Mouse (Mus musculus) kidney, adult 2 months (tissue): ENCODE results near the gene Olfr145. TPM values are rescaled to one million over a fixed set of nuclear protein-coding genes. Genes with fewer than 3 reads are reported as not detected.
A peak's percentile ranks its signal among the peaks of the same experiment; 100 is the strongest.

Experiments used
- DNase-seq: peaks from one replicate; pipeline ENCODE4 v3.0.0; 2021
- H3K27ac ChIP-seq: fragments of 200-500 bp; 2 replicates; pipeline ENCODE4 v1.5.1; 2012; ENCODE audit warnings: low read depth, low read length, control low read depth, inconsistent platforms; ENCODE audit not compliant: insufficient read depth
- H3K27me3 ChIP-seq: fragments of 200-500 bp; replicated peaks from 2 replicates; pipeline ENCODE4 v1.6.1; 2012; ENCODE audit warnings: mild to moderate bottlenecking, moderate library complexity, low read length, inconsistent platforms; ENCODE audit not compliant: control insufficient read depth, insufficient read depth
- H3K36me3 ChIP-seq: fragments of 200-500 bp; 2 replicates; pipeline ENCODE4 v1.6.1; 2012; ENCODE audit warnings: mild to moderate bottlenecking, moderate library complexity, low read length, inconsistent platforms; ENCODE audit not compliant: control insufficient read depth, insufficient read depth
- H3K4me1 ChIP-seq: fragments of 200-500 bp; 2 replicates; pipeline ENCODE4 v1.6.1; 2011; ENCODE audit warnings: low read length; ENCODE audit not compliant: control insufficient read depth, insufficient read depth
- H3K4me3 ChIP-seq: fragments of 200-500 bp; 2 replicates; pipeline ENCODE4 v1.5.1; 2011; ENCODE audit warnings: mild to moderate bottlenecking, low read depth, low read length, control low read depth; ENCODE audit not compliant: insufficient read depth
- CTCF ChIP-seq: fragments of 200-500 bp; conservative IDR thresholded peaks from 2 replicates; pipeline ENCODE4 v1.5.1; 2011; ENCODE audit warnings: low read depth, mild to moderate bottlenecking, control low read depth, low read length, moderate library complexity, mixed read lengths; ENCODE audit not compliant: insufficient read depth, insufficient read length
- POLR2A ChIP-seq: fragments of 200-500 bp; IDR thresholded peaks from one replicate; pipeline ENCODE4 v1.6.1; 2011; ENCODE audit warnings: low read depth, low read length, control low read depth
- WGBS: fragments of 180-500 bp; shearing (Covaris S2); methylation state at CpG from one replicate; pipeline ENCODE4 v1.1.7; 2018; 5-methylcytosine and 5-hydroxymethylcytosine counted together
- polyA plus RNA-seq: library from polyadenylated mRNA; depleted of rRNA; stranded (reverse); fragments of >200 nt; gene quantifications from 2 replicates; pipeline ENCODE4 v1.2.3, GENCODE M21; 2012

Olfr145 gene
- polyA plus RNA-seq, 1 experiment, result not detected

DNA sequence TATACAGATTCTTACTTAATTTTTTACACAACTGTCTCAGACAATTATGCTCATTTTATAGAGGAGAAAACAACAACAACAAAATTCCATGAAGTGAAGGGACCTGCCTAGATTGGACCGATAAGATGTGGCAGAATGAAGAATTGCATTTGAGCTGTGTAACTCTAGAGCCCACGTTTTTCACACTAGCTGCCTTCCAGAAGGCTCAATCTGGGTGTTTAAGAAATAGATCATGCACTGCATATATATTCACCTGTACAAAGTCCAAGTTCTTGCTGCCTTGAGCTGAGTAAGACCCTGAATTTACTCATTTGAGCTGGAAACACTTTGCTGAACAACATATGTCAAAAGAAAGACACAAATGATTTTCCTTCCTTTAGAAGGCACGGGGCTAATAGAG lies 9.0 kb downstream of the Olfr145 start:
- H3K27ac ChIP-seq, result no peak overlapping the region
- no peak overlapping the region for H3K4me3 ChIP-seq
- no peaks in the 10 kb centered on the region for H3K4me1 ChIP-seq
- TF ChIP-seq CTCF (no peak), POLR2A (no peak)
- H3K36me3 ChIP-seq, result no peaks in the 10 kb centered on the region
- 55% methylated on average over 3 of the region's 3 CpGs for WGBS
- no peaks in the 10 kb centered on the region for H3K27me3 ChIP-seq
- no peak for DNase-seq

DNA sequence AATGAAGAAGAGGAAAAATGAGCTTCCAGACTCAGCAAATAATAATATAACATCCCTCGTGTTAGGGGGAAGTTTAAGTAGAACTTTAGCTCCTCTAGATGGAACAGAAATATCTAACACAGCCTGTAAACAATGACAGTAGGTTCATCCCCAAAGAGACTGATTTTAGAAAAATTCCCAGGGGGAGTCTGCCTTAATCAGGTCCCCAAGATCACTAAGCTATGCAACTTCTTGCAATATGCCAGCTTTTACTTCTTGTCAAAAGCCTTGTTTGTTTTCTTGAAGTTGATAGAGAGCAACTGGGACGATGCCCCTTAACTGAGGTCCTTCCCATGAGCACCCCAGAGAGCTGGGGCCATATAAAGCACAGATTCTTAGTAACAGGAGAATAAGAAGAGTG lies 21.0 kb downstream of the Olfr145 start, which contains the start of gene Olfr878:
TSS of gene Olfr878 (plus strand) at position 301 of the 400 bp plus-strand sequence.
- no peak for DNase-seq
- Histone ChIP-seq H3K4me3 (no peak within 1 kb of the TSS), H3K36me3 (no peaks in the 10 kb centered on the region), H3K4me1 (no peaks in the 10 kb centered on the region), H3K27ac (no peak within 1 kb of the TSS), H3K27me3 (no peaks in the 10 kb centered on the region)
- WGBS, result 78% methylated on average over 2 of the region's 2 CpGs
- TF ChIP-seq CTCF, result no peak
- no peak for TF ChIP-seq POLR2A

DNA sequence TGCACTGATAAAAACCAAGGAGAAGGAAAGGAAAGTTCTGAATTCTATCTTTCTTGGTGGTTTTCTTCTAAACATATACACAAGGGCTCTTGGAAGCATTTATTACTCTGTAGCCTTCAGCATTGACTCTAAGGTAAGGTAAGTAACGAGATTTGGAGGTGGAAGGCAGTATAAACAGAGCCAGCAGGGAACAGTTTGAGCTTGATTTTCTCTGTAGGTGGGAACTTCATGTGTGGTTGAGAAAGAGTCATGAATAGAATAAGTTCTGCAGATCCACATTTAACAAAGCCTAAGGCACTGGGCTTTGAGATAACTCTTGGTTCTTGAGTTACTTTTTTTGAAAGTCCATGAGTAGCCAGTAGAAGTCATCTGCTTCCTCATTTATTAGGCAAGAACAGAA lies 21.5 kb downstream of the Olfr145 start:
- Histone ChIP-seq H3K27me3 (no peaks in the 10 kb centered on the region), H3K27ac (no peak overlapping the region), H3K4me3 (no peak overlapping the region), H3K4me1 (no peaks in the 10 kb centered on the region), H3K36me3 (no peaks in the 10 kb centered on the region)
- WGBS, result 43% methylated on average over 1 of the region's 1 CpGs
- TF ChIP-seq POLR2A (no peak), CTCF (no peak)
- no peak for DNase-seq

DNA sequence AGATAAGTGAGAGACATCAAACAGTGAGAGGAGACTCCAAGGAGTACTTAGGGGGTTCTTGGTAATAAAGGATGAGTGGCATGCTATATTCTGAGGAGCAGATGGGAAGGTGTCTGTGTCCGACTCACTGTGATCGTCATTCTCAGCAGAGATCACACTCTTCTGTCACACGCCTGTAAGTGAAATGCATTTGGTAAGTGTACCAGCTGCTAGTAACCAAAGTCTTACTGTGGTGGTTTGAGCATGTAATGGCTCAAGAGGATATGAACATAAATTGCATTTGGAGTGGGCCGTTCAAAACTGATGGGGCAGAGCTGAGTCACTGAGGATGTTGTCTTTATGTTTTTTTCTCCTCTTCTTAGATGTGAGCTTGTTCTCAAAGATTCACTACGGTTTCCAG lies 27.7 kb downstream of the Olfr145 start:
- DNase-seq, result no peak
- no peaks in the 10 kb centered on the region for H3K27me3 ChIP-seq
- H3K36me3 ChIP-seq, result no peaks in the 10 kb centered on the region
- H3K27ac ChIP-seq, result no peak overlapping the region
- WGBS, result 62% methylated on average over 5 of the region's 5 CpGs
- TF ChIP-seq POLR2A, result no peak
- TF ChIP-seq CTCF, result no peak
- H3K4me1 ChIP-seq, result no peaks in the 10 kb centered on the region
- H3K4me3 ChIP-seq, result no peak overlapping the region

DNA sequence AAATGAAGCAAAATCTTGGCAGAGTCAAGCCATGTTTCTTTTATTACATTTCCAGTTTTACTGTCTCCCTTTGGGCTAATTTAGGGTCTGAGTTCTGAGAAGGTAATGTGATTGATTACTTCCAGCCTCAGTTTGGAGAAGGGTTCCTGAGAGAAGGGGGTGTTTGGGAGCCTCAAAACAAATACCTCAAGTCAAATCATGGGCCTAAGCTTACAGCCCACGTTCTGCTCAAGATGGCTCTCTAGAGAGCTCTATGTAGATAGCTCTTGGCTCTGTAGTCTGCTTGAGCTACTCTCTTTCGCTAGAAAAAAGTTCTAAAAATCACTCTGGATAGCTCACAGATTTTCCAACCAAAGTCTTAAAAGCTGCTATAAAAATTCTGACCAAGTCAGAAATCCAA lies 28.9 kb downstream of the Olfr145 start:
- no peaks in the 10 kb centered on the region for H3K4me1 ChIP-seq
- no peak for TF ChIP-seq CTCF
- TF ChIP-seq POLR2A, result no peak
- no peaks in the 10 kb centered on the region for H3K36me3 ChIP-seq
- H3K27ac ChIP-seq, result no peak overlapping the region
- 50% methylated on average over 2 of the region's 2 CpGs for WGBS
- no peak for DNase-seq
- no peaks in the 10 kb centered on the region for H3K27me3 ChIP-seq
- no peak overlapping the region for H3K4me3 ChIP-seq

DNA sequence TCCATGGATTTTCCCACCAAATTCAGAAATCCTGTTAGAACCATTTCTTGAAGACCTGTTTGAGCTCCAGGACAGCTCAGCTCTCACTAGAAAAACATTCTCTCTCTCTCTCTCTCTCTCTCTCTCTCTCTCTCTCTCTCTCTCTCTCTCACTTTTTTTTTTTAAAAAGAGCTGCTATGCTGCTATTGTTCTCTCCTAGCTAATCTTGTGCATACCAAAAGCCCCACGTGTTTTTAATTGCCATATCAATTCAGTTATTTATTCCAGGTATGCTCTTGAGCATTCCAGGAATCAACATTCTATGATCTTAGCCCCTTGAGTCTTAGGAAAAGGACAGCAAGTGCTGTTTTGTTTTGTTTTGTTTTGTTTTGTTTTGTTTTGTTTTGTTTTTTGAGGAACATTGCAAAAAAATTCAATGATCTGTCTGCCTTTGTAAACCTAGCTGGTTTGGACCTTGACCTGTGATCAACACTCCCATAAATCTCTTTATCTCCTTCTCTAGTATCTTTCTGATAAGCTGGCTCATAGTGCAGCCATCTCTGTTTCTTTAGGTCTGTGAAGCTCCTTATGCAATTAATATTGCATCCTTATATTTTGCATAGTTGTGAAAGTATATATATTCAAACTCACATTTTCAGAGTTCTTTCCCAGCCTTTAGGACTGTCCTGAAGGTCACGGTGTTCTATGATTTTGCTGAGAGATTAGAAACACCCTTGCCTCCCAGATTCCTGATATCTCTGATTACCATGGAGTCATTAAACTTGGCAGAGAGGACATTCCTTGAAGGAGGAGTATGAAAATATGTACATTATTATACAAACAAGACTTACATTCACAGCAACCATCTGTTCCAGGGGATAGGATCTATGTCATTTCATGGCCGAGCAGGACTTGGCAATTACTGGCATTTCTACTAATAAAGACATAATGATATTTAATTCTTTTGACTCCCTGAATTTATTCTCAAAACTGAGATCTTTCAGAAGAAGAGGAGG lies 29.8 kb downstream of the Olfr145 start:
- no peaks in the 10 kb centered on the region for H3K4me1 ChIP-seq
- H3K4me3 ChIP-seq, result no peak overlapping the region
- H3K27me3 ChIP-seq, result no peaks in the 10 kb centered on the region
- H3K27ac ChIP-seq, result no peak overlapping the region
- DNase-seq, result no peak
- TF ChIP-seq CTCF, result no peak
- 60% methylated on average over 3 of the region's 3 CpGs for WGBS
- no peaks in the 10 kb centered on the region for H3K36me3 ChIP-seq

DNA sequence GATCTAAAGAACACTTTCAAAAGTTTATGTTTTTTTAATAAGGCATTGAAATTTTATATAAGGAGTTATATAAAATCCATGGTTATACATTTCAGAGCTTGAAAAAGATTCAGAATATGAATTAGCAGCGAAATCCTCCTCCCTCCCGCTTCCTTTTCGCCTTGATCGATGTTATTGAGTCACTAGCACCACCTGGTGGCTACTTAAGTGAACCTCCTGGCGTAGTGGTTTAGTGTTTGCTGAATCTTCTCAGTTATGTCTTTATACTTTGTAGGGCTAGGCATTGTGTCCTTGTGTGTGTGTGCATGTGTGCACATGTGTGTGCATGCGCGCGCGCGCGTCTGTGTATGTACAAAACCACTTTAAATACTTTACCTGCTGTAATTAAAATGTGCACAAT lies 36.0 kb downstream of the Olfr145 start:
- no peak for TF ChIP-seq POLR2A
- TF ChIP-seq CTCF, result peak; percentile 71
- peak; percentile 56 for DNase-seq

More for the DNA sequence above, 36.0 kb downstream of the Olfr145 start:
- Histone ChIP-seq H3K36me3 (no peaks in the 10 kb centered on the region), H3K27me3 (no peaks in the 10 kb centered on the region), H3K4me3 (no peak overlapping the region), H3K4me1 (no peaks in the 10 kb centered on the region), H3K27ac (no peak overlapping the region)
- WGBS, result 4% methylated on average over 11 of the region's 11 CpGs
